Mouse (Mus musculus): ENCODE data around the gene Oas1c.

GRCm38 (mm10) chr5:120769396-120769795 is 42.9 kb downstream of the Oas1c start:
- TF ChIP-seq CTCF (IDR thresholded peaks at IDR 0.05; ENCODE audit: low read depth), result no peak
- peak; percentile 50; the same call in 1 of the 2 replicates for TF ChIP-seq EP300 (IDR thresholded peaks at IDR 0.05; ENCODE audit: low read depth)
